Mouse (Mus musculus): ENCODE data around the gene Ndufaf1. TPM values are rescaled to one million over a fixed set of nuclear protein-coding genes. Genes with fewer than 3 reads are reported as not detected.
A peak's percentile ranks its signal among the peaks of the same experiment; 100 is the strongest.
"Not testable (repeated sequence)": the region's sequence is repeated elsewhere in the genome, so short reads cannot be mapped to it uniquely, and the experiment has no call there.

Ndufaf1 gene
- polyA plus RNA-seq, 1 experiment, result not detected

- Histone ChIP-seq H3K4me1 (ENCODE audit: control insufficient read depth, insufficient read depth, low read length) (no peaks in the 10 kb centered on the region), H3K4me3 (ENCODE audit: insufficient read depth, low read depth, low read length) (no peak overlapping the region), H3K27ac (ENCODE audit: insufficient read depth, low read depth, low read length) (no peak overlapping the region)
- 92% methylated on average over 2 of the region's 2 CpGs for WGBS
- TF ChIP-seq POLR2A (IDR thresholded peaks at IDR 0.05; ENCODE audit: insufficient read depth, low read depth, low read length), result no peak
- TF ChIP-seq CTCF (IDR thresholded peaks at IDR 0.05; ENCODE audit: insufficient read depth, low read depth, low read length), result no peak
Measured at GRCm38 (mm10) chr2:119683706-119684105, 21.1 kb upstream of the Ndufaf1 start.

- no peaks in the 10 kb centered on the region for H3K4me1 ChIP-seq (ENCODE audit: control insufficient read depth, insufficient read depth, low read length)
- peak overlapping the region; percentile 82 for H3K4me3 ChIP-seq (ENCODE audit: insufficient read depth, low read depth, low read length)
- TF ChIP-seq POLR2A (IDR thresholded peaks at IDR 0.05; ENCODE audit: insufficient read depth, low read depth, low read length), result no peak
- no peak for TF ChIP-seq CTCF (IDR thresholded peaks at IDR 0.05; ENCODE audit: insufficient read depth, low read depth, low read length)
- WGBS, result under 1% methylated on average over 5 of the region's 5 CpGs
- no peak overlapping the region for H3K27ac ChIP-seq (ENCODE audit: insufficient read depth, low read depth, low read length)
Measured at GRCm38 (mm10) chr2:119675831-119676230, 13.2 kb upstream of the Ndufaf1 start.

GRCm38 (mm10) chr2:119675215-119675784, 12.7 kb upstream of the Ndufaf1 start:
- WGBS, result under 1% methylated on average over 39 of the region's 39 CpGs
- TF ChIP-seq POLR2A (IDR thresholded peaks at IDR 0.05; ENCODE audit: insufficient read depth, low read depth, low read length), result no peak
- TF ChIP-seq CTCF (IDR thresholded peaks at IDR 0.05; ENCODE audit: insufficient read depth, low read depth, low read length), result no peak
- Histone ChIP-seq H3K4me3 (ENCODE audit: insufficient read depth, low read depth, low read length) (peak overlapping the region; percentile 82), H3K27ac (ENCODE audit: insufficient read depth, low read depth, low read length) (0 out of 2 replicates have a peak overlapping the region, but pooled peaks have one; percentile 4), H3K4me1 (ENCODE audit: control insufficient read depth, insufficient read depth, low read length) (no peaks in the 10 kb centered on the region)

GRCm38 (mm10) chr2:119674525-119675214, 12.0 kb upstream of the Ndufaf1 start, which contains the start of gene Rtf1:
Rtf1 (plus strand) TSS chr2:119675068.
- H3K4me1 ChIP-seq (ENCODE audit: control insufficient read depth, insufficient read depth, low read length), result no peaks in the 10 kb centered on the region
- H3K4me3 ChIP-seq (ENCODE audit: insufficient read depth, low read depth, low read length), result peak within 1 kb of the TSS; percentile 82
- WGBS, result under 1% methylated on average over 57 of the region's 58 CpGs
- no peak for TF ChIP-seq CTCF (IDR thresholded peaks at IDR 0.05; ENCODE audit: insufficient read depth, low read depth, low read length)
- TF ChIP-seq POLR2A (IDR thresholded peaks at IDR 0.05; ENCODE audit: insufficient read depth, low read depth, low read length), result peak; percentile 90
- H3K27ac ChIP-seq (ENCODE audit: insufficient read depth, low read depth, low read length), result peak within 1 kb of the TSS; percentile 52

GRCm38 (mm10) chr2:119669010-119669409, 6.4 kb upstream of the Ndufaf1 start:
- WGBS, result 17% methylated on average over 7 of the region's 7 CpGs
- Histone ChIP-seq H3K4me3 (ENCODE audit: insufficient read depth, low read depth, low read length) (no peak overlapping the region), H3K27ac (ENCODE audit: insufficient read depth, low read depth, low read length) (no peak overlapping the region), H3K4me1 (ENCODE audit: control insufficient read depth, insufficient read depth, low read length) (no peaks in the 10 kb centered on the region)
- TF ChIP-seq CTCF (IDR thresholded peaks at IDR 0.05; ENCODE audit: insufficient read depth, low read depth, low read length) (0 out of 2 replicates have a peak, but pooled peaks have one; percentile 25), POLR2A (IDR thresholded peaks at IDR 0.05; ENCODE audit: insufficient read depth, low read depth, low read length) (no peak)

- not testable (repeated sequence) for H3K27ac ChIP-seq (ENCODE audit: insufficient read depth, low read depth, low read length); H3K4me1 ChIP-seq (ENCODE audit: control insufficient read depth, insufficient read depth, low read length); H3K4me3 ChIP-seq (ENCODE audit: insufficient read depth, low read depth, low read length)
- WGBS, result 76% methylated on average over 20 of the region's 23 CpGs
Measured at GRCm38 (mm10) chr2:119665744-119666143, 3.1 kb upstream of the Ndufaf1 start.

GRCm38 (mm10) chr2:119644254-119644653, 18.4 kb downstream of the Ndufaf1 start:
- no peaks in the 10 kb centered on the region for H3K4me1 ChIP-seq (ENCODE audit: control insufficient read depth, insufficient read depth, low read length)
- 89% methylated on average over 5 of the region's 5 CpGs for WGBS
- no peak overlapping the region for H3K4me3 ChIP-seq (ENCODE audit: insufficient read depth, low read depth, low read length)
- no peak overlapping the region for H3K27ac ChIP-seq (ENCODE audit: insufficient read depth, low read depth, low read length)
- TF ChIP-seq POLR2A (IDR thresholded peaks at IDR 0.05; ENCODE audit: insufficient read depth, low read depth, low read length), result no peak
- TF ChIP-seq CTCF (IDR thresholded peaks at IDR 0.05; ENCODE audit: insufficient read depth, low read depth, low read length), result no peak

- no peak for TF ChIP-seq POLR2A (IDR thresholded peaks at IDR 0.05; ENCODE audit: insufficient read depth, low read depth, low read length)
- no peak for TF ChIP-seq CTCF (IDR thresholded peaks at IDR 0.05; ENCODE audit: insufficient read depth, low read depth, low read length)
- no peak overlapping the region for H3K4me3 ChIP-seq (ENCODE audit: insufficient read depth, low read depth, low read length)
- WGBS, result 95% methylated on average over 5 of the region's 5 CpGs
- no peak overlapping the region for H3K27ac ChIP-seq (ENCODE audit: insufficient read depth, low read depth, low read length)
- no peaks in the 10 kb centered on the region for H3K4me1 ChIP-seq (ENCODE audit: control insufficient read depth, insufficient read depth, low read length)
Measured at GRCm38 (mm10) chr2:119641214-119641912, 21.3 kb downstream of the Ndufaf1 start.

GRCm38 (mm10) chr2:119636781-119637180, 25.8 kb downstream of the Ndufaf1 start:
- Histone ChIP-seq H3K4me3 (ENCODE audit: insufficient read depth, low read depth, low read length) (no peak overlapping the region), H3K27ac (ENCODE audit: insufficient read depth, low read depth, low read length) (no peak overlapping the region), H3K4me1 (ENCODE audit: control insufficient read depth, insufficient read depth, low read length) (no peaks in the 10 kb centered on the region)
- TF ChIP-seq CTCF (IDR thresholded peaks at IDR 0.05; ENCODE audit: insufficient read depth, low read depth, low read length), result no peak
- no peak for TF ChIP-seq POLR2A (IDR thresholded peaks at IDR 0.05; ENCODE audit: insufficient read depth, low read depth, low read length)
- 93% methylated on average over 1 of the region's 1 CpGs for WGBS

Data from olfactory bulb, adult 2 months (tissue).